Mouse (Mus musculus) Muller cell, postnatal 12 days (primary cell): Measurements from ENCODE around the gene Ufd1.

Experiments used
- DNase-seq: peaks from one replicate; pipeline ENCODE4 v3.0.0-alpha.2; 2015; ENCODE audit errors: inconsistent ontology term

Gene Ufd1

DNA sequence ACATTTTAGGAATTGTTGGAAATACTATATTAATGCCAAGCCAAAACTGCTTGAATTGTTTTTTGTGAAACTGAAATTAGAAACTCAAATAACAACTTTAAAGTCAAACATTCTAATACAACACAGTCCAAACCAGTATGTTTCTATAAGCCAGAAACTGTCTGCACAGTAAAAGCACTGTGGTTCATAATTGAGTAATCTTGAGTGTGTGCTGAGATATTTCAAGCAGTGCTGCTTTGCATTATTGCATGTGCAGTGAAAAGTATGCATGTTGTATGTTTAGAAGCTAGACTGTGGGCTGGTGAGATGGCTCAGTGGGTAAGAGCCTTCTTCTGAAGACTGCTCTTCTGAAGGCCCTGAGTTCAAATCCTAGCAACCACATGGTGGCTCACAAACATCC, 72.5 kb downstream of the Ufd1 start:
- no peak for DNase-seq
